Mouse (Mus musculus) MEL (cell line): ENCODE results near the gene Srgap3. TPM values are rescaled to one million over a fixed set of nuclear protein-coding genes. Genes with fewer than 3 reads are reported as not detected.

ENCODE experiments used
- DNase-seq: peaks from one replicate; pipeline ENCODE4 v3.0.0; 2011; ENCODE audit warnings: low read depth, low spot score
- H3K27ac ChIP-seq: 2 replicates; pipeline ENCODE4 v1.5.1; 2012; ENCODE audit warnings: low read depth, mild to moderate bottlenecking, control low read depth, low read length, moderate library complexity; ENCODE audit not compliant: control insufficient read depth
- H3K27me3 ChIP-seq, 2 experiments: fragments of 150-350 bp in 1 of 2; sonication (generic) in 1 of 2; 2 replicates each; pipeline ENCODE4 v1.6.1; 2012; ENCODE audit warnings: low read length in 2 of 2, mild to moderate bottlenecking in 2 of 2, improper control_type of control experiment in 1 of 2, moderate library complexity in 1 of 2; ENCODE audit not compliant: insufficient read depth in 2 of 2, control insufficient read depth in 1 of 2
- H3K36me3 ChIP-seq, 2 experiments: 2 replicates each; pipeline ENCODE4 v1.6.1; 2012 to 2014; ENCODE audit warnings: low read length in 2 of 2, improper control_type of control experiment in 1 of 2, inconsistent platforms in 1 of 2, mild to moderate bottlenecking in 1 of 2; ENCODE audit not compliant: insufficient read depth in 2 of 2, control insufficient read depth in 1 of 2
- H3K4me1 ChIP-seq, 2 experiments: fragments of 150-350 bp in 1 of 2; sonication (generic) in 1 of 2; 2 replicates each; pipeline ENCODE4 v1.6.1; 2012; ENCODE audit warnings: low read length in 2 of 2, improper control_type of control experiment in 1 of 2, mild to moderate bottlenecking in 1 of 2; ENCODE audit not compliant: insufficient read depth in 2 of 2, control insufficient read depth in 1 of 2
- H3K4me3 ChIP-seq, 2 experiments: fragments of 150-350 bp in 1 of 2; sonication (generic) in 1 of 2; 2 replicates each; pipeline ENCODE4 v1.5.1; 2012; ENCODE audit warnings: low read depth in 2 of 2, low read length in 2 of 2, mild to moderate bottlenecking in 2 of 2, moderate library complexity in 2 of 2, control low read depth in 1 of 2, improper control_type of control experiment in 1 of 2; ENCODE audit not compliant: control insufficient read depth in 1 of 2, insufficient read depth in 1 of 2
- H3K79me2 ChIP-seq: 2 replicates; pipeline ENCODE4 v1.6.1; 2012; ENCODE audit warnings: mild to moderate bottlenecking, low read length, moderate library complexity; ENCODE audit not compliant: control insufficient read depth, poor library complexity, insufficient read depth
- H3K9ac ChIP-seq: 2 replicates; pipeline ENCODE4 v1.6.1; 2012; ENCODE audit warnings: low read depth, mild to moderate bottlenecking, control low read depth, low read length, moderate library complexity; ENCODE audit not compliant: control insufficient read depth, poor library complexity, severe bottlenecking
- H3K9me3 ChIP-seq: fragments of 150-350 bp; sonication (generic); replicated peaks from 2 replicates; pipeline ENCODE4 v1.6.1; 2012; ENCODE audit warnings: mild to moderate bottlenecking, low read length, improper control_type of control experiment, moderate library complexity; ENCODE audit not compliant: insufficient read depth
- E2F4 ChIP-seq: IDR thresholded peaks from 2 replicates; pipeline ENCODE4 v1.6.1; 2011; ENCODE audit warnings: low read depth, low read length, improper control_type of control experiment, borderline replicate concordance
- ELF1 ChIP-seq: IDR thresholded peaks from 2 replicates; pipeline ENCODE4 v1.6.1; 2014; ENCODE audit warnings: low read depth, mild to moderate bottlenecking, inconsistent platforms, low read length, improper control_type of control experiment, moderate library complexity
- ETS1 ChIP-seq: IDR thresholded peaks from 2 replicates; pipeline ENCODE4 v1.6.1; 2012; ENCODE audit warnings: low read depth, mild to moderate bottlenecking, inconsistent platforms, low read length, improper control_type of control experiment, moderate library complexity
- GATA1 ChIP-seq: IDR thresholded peaks from 2 replicates; pipeline ENCODE4 v1.6.1; 2011; ENCODE audit warnings: low read depth, low read length, improper control_type of control experiment
- HCFC1 ChIP-seq: IDR thresholded peaks from 2 replicates; pipeline ENCODE4 v1.6.1; 2012; ENCODE audit warnings: low read depth, mild to moderate bottlenecking, inconsistent platforms, low read length, improper control_type of control experiment, moderate library complexity
- JUND ChIP-seq: IDR thresholded peaks from 2 replicates; pipeline ENCODE4 v1.6.1; 2011; ENCODE audit warnings: low read depth, mild to moderate bottlenecking, improper control_type of control experiment, low read length
- KAT2A ChIP-seq: conservative IDR thresholded peaks from 2 replicates; pipeline ENCODE4 v1.6.1; 2012; ENCODE audit warnings: low read depth, low read length, improper control_type of control experiment, inconsistent platforms
- MAX ChIP-seq: IDR thresholded peaks from 2 replicates; pipeline ENCODE4 v1.6.1; 2011; ENCODE audit warnings: low read length, improper control_type of control experiment
- MAZ ChIP-seq: IDR thresholded peaks from 2 replicates; pipeline ENCODE4 v1.6.1; 2012; ENCODE audit warnings: low read depth, mild to moderate bottlenecking, inconsistent platforms, low read length, improper control_type of control experiment
- MXI1 ChIP-seq: IDR thresholded peaks from 2 replicates; pipeline ENCODE4 v1.6.1; 2011; ENCODE audit warnings: mild to moderate bottlenecking, low read depth, low read length, improper control_type of control experiment
- MYC ChIP-seq: IDR thresholded peaks from 2 replicates; pipeline ENCODE4 v1.6.1; 2011; ENCODE audit warnings: low read depth, mild to moderate bottlenecking, low read length, improper control_type of control experiment, moderate library complexity
- NELFE ChIP-seq: IDR thresholded peaks from 2 replicates; pipeline ENCODE4 v1.6.1; 2011; ENCODE audit warnings: low read depth, low read length, improper control_type of control experiment
- NRF1 ChIP-seq: IDR thresholded peaks from 2 replicates; pipeline ENCODE4 v1.6.1; 2014; ENCODE audit warnings: low read depth, mild to moderate bottlenecking, inconsistent platforms, low read length, improper control_type of control experiment, moderate library complexity; ENCODE audit not compliant: poor library complexity, insufficient read depth, severe bottlenecking
- POLR2A ChIP-seq, 2 experiments: IDR thresholded peaks; 2 replicates each; pipeline ENCODE4 v1.6.1; 2011 to 2012; ENCODE audit warnings: low read length in 2 of 2, mild to moderate bottlenecking in 2 of 2, control low read depth in 1 of 2, improper control_type of control experiment in 1 of 2, low read depth in 1 of 2, moderate library complexity in 1 of 2; ENCODE audit not compliant: control insufficient read depth in 1 of 2, insufficient read depth in 1 of 2, poor library complexity in 1 of 2
- POLR2AphosphoS2 ChIP-seq: IDR thresholded peaks from 2 replicates; pipeline ENCODE4 v1.6.1; 2011; ENCODE audit warnings: low read length, improper control_type of control experiment
- POLR2AphosphoS5 ChIP-seq: IDR thresholded peaks from 2 replicates; pipeline ENCODE4 v1.6.1; 2012; ENCODE audit warnings: low read depth, borderline replicate concordance, mild to moderate bottlenecking, inconsistent platforms, low read length, moderate library complexity, mixed read lengths
- RAD21 ChIP-seq: IDR thresholded peaks from 2 replicates; pipeline ENCODE4 v1.6.1; 2011; ENCODE audit warnings: mild to moderate bottlenecking, low read depth, low read length, improper control_type of control experiment
- RCOR1 ChIP-seq: IDR thresholded peaks from 2 replicates; pipeline ENCODE4 v1.6.1; 2012; ENCODE audit warnings: low read depth, mild to moderate bottlenecking, inconsistent platforms, low read length, improper control_type of control experiment
- SIN3A ChIP-seq: IDR thresholded peaks from 2 replicates; pipeline ENCODE4 v1.6.1; 2012; ENCODE audit warnings: low read length, improper control_type of control experiment, inconsistent platforms
- SMC3 ChIP-seq: IDR thresholded peaks from 2 replicates; pipeline ENCODE4 v1.6.1; 2011; ENCODE audit warnings: low read depth, low read length, improper control_type of control experiment
- TAL1 ChIP-seq: IDR thresholded peaks from 2 replicates; pipeline ENCODE4 v1.6.1; 2012; ENCODE audit warnings: mild to moderate bottlenecking, inconsistent platforms, low read length, moderate library complexity, mixed read lengths
- TBP ChIP-seq: IDR thresholded peaks from 2 replicates; pipeline ENCODE4 v1.8.0; 2011; ENCODE audit warnings: low read depth, low read length, improper control_type of control experiment
- UBTF ChIP-seq: IDR thresholded peaks from 2 replicates; pipeline ENCODE4 v1.6.1; 2012; ENCODE audit warnings: low read depth, mild to moderate bottlenecking, inconsistent platforms, low read length, improper control_type of control experiment, moderate library complexity, borderline replicate concordance; ENCODE audit not compliant: insufficient read depth
- USF1 ChIP-seq: IDR thresholded peaks from 2 replicates; pipeline ENCODE4 v1.6.1; 2014; ENCODE audit warnings: low read depth, mild to moderate bottlenecking, inconsistent platforms, low read length, improper control_type of control experiment, moderate library complexity
- USF2 ChIP-seq, 2 experiments: IDR thresholded peaks; 2 replicates each; pipeline ENCODE4 v1.6.1; 2011 to 2012; ENCODE audit warnings: improper control_type of control experiment in 2 of 2, low read length in 2 of 2, borderline replicate concordance in 1 of 2, inconsistent platforms in 1 of 2, low read depth in 1 of 2, mild to moderate bottlenecking in 1 of 2; ENCODE audit not compliant: insufficient read depth in 1 of 2
- polyA plus RNA-seq, 2 experiments: library from polyadenylated mRNA; stranded (reverse) in 1 of 2; unstranded in 1 of 2; fragments of >175 nt in 1 of 2; fragments of >200 nt in 1 of 2; gene quantifications; 2 replicates each; pipeline versions ENCODE4 v1.2.1 to v1.2.4; 2012; ENCODE audit warnings: low replicate concordance in 2 of 2, low read depth in 1 of 2; ENCODE audit not compliant: insufficient read length in 2 of 2, insufficient read depth in 1 of 2, missing spikeins in 1 of 2
- total RNA-seq: library from RNA; depleted of rRNA; stranded (reverse); fragments of 300-350 nt; gene quantifications from 2 replicates; pipeline ENCODE4 v1.2.3, GENCODE M21; 2012

Gene Srgap3
- total and polyA plus RNA-seq, 3 experiments, result 0.31 to 0.75 TPM; not detected in 1

DNA sequence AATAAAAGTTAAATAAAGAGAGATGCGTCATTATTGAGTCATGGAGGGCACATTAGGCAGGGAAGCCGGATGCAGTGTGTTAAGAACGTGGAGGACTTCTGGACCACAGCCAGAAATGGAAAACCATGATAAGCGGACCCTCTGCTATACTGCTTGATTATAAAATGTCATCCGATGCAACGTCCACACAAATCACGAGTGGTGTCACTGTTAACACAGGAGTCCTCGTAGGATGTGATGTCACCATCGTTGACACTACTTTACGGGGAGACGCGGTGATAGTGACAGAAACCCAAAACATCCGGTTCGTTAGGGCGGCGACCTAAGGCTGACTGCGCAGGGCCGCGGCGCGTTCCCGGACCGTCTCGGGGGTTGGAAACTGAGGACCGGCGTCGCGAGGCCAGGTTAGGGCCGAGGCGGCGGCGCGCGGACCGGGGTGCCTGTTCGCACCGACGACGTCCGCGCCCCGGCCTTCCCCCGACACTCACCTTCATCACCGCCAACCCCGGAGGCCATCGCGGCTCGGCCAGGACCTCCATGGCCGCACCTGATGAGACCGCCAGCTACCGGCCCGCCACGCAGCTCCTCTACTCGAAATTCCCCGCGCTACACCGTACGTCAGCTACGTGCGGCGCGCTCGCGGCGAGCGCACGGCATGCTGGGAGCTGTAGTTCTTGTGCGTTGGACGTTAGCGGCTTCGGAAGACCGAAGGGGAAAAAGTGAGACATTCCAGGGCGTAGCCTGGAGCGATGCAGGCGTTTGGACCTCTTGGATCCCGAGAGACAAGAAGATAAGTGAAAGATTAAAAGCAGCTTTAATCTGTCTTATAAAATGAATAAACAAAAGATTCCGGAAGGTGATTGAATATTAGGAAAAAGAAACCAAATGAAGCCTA lies 250.8 kb downstream of the Srgap3 start, which contains the start of gene Rad18:
Gene Rad18 (minus strand): TSS at position 631 of the 895 bp plus-strand sequence.
- DNase-seq, result peak; percentile 95

DNA sequence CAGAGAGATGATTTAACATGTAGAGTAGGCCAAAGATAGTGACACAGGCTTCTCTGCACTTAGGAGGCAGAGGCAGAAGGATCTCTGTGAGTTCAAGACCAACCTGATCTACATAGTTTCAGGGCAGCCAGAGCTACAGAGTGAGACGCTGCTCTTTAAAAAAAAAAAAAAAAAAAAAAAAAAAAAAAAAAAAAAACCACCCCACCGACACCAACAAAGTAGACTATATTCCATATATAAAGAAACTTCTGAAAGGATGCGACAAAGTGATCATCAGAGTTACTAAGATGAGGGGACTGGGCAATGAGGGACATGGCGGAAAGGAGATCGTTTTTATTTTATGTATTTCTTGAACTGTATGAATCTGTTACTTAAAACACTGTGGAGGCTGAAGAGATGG lies 252.6 kb downstream of the Srgap3 start:
- Histone ChIP-seq H3K27me3 (no peaks in the 10 kb centered on the region), H3K4me3 (no peak overlapping the region), H3K79me2 (peaks cover 17% of the 10 kb centered on the region), H3K27ac (no peak overlapping the region), H3K4me1 (peaks cover 0 to 11% of the 10 kb centered on the region in 2 experiments; a peak in 2 of 4 replicates), H3K36me3 (peaks cover 2 to 24% of the 10 kb centered on the region in 2 experiments; a peak in 2 of 4 replicates), H3K9ac (no peak overlapping the region), H3K9me3 (no peaks in the 10 kb centered on the region)
- TF ChIP-seq KAT2A (no peak), TAL1 (no peak), RAD21 (no peak), NRF1 (no peak), USF2 (IDR thresholded peaks at IDR 0.05; ENCODE audit: borderline replicate concordance in 1 of 2, insufficient read depth in 1 of 2, low read depth in 1 of 2, low read length in 2 of 2) (no peak), SMC3 (no peak), USF1 (no peak), JUND (no peak), MAZ (no peak)
- no peak for DNase-seq

More for the DNA sequence above, 250.8 kb downstream of the Srgap3 start, which contains the start of gene Rad18:
- Histone ChIP-seq H3K79me2 (peaks cover 17% of the 10 kb centered on the region), H3K9ac (peak within 1 kb of the TSS; percentile 93), H3K4me1 (peaks cover 0 to 11% of the 10 kb centered on the region in 2 experiments; a peak in 2 of 4 replicates), H3K36me3 (peaks cover 2 to 22% of the 10 kb centered on the region in 2 experiments; a peak in 2 of 4 replicates), H3K27me3 (no peaks in the 10 kb centered on the region), H3K9me3 (no peaks in the 10 kb centered on the region), H3K4me3 (peak within 1 kb of the TSS; percentile 66 to 93), H3K27ac (peak within 1 kb of the TSS; percentile 83)
- TF ChIP-seq KAT2A (peak; percentile 77; the same call in 1 of the 2 replicates), POLR2AphosphoS2 (peak; percentile 87), NRF1 (peak; percentile 59), HCFC1 (peak; percentile 96), POLR2A (IDR thresholded peaks at IDR 0.05; ENCODE audit: control insufficient read depth in 1 of 2, insufficient read depth in 1 of 2, low read depth in 1 of 2, low read length in 2 of 2, poor library complexity in 1 of 2) (peak; percentile 76 to 84), SIN3A (peak; percentile 85), UBTF (0 out of 2 replicates have a peak, but pooled peaks have one; percentile 72), MAZ (no peak), POLR2AphosphoS5 (no peak), MYC (peak; percentile 50), ETS1 (peak; percentile 70), MXI1 (peak; percentile 28), E2F4 (peak; percentile 95), NELFE (peak; percentile 85), RCOR1 (no peak), MAX (peak; percentile 60), TBP (0 out of 2 replicates have a peak, but pooled peaks have one; percentile 17), GATA1 (peak; percentile 49), ELF1 (peak; percentile 63), JUND (no peak)
